Mouse (Mus musculus): Measurements from ENCODE around the gene Calhm3.

- TF ChIP-seq CTCF (IDR thresholded peaks at IDR 0.05; ENCODE audit: low read depth) (no peak), EP300 (IDR thresholded peaks at IDR 0.05; ENCODE audit: low read depth) (no peak)
These were observed 21.1 kb upstream of the Calhm3 start, which contains the start of gene Neurl1a for GRCm38 (mm10) chr19:47178431-47179271.

Data from liver, postnatal 0 days (tissue).